Mouse (Mus musculus) hematopoietic stem cell, adult 5-6 weeks (primary cell): ENCODE measurements around the gene Rps19. TPM values are rescaled to one million over a fixed set of nuclear protein-coding genes. Genes with fewer than 3 reads are reported as not detected.

Experiments
- ATAC-seq, 2 experiments: fragments of 125-278 bp in 1 of 2; replicated peaks in 1 of 2; 2 replicates each; pipeline ENCODE4 v1.8.0; 2016 to 2017; ENCODE audit warnings: inconsistent platforms in 2 of 2, mild to moderate bottlenecking in 2 of 2, moderate number of reproducible peaks in 2 of 2, low read depth in 1 of 2, moderate TSS enrichment in 1 of 2; ENCODE audit not compliant: low FRiP score in 2 of 2, poor library complexity in 2 of 2, severe bottlenecking in 2 of 2, insufficient read depth in 1 of 2, low TSS enrichment in 1 of 2
- total RNA-seq: library from RNA; stranded (forward); fragments of 172-1452, 232-1000 nt; gene quantifications from 2 replicates; pipeline ENCODE4 v1.2.3, GENCODE M21; 2017

Gene Rps19
- total RNA-seq, 1 experiment from 2014 or later = 672 TPM

DNA sequence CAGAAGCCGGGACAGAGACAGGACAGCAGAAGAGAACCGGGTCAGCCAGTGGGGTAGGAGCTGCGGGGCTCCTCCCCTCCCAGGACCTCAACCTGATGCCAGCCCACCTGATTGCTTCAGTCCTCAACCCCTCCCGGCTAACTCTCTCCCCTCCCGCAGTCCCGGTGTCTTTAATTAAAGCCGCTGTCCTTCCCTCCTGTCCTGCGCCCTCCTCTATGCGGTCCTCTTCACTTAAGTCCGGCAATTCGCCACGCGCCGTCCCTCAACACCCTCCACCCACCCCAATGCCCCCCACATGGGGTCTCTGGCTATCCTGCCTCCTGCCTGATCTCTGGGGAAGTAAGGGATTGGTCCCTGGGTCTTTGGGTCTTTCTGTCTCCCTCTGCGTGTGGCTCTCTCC lies 47.5 kb downstream of the Rps19 start:
- ATAC-seq = no peak

Other genes with a start within 250 kb of the Rps19 start
- gene Lypd3, start 247.8 kb upstream of the Rps19 start, total RNA-seq = not detected in 2 replicates
- gene Tex101, start 207.7 kb upstream of the Rps19 start, total RNA-seq = not detected in 2 replicates
- not detected in 2 replicates for gene BC049730, start 175.1 kb upstream of the Rps19 start, total RNA-seq
- not detected in 2 replicates for gene Gm4763, start 157.5 kb upstream of the Rps19 start, total RNA-seq
- gene Cd177, start 124.1 kb upstream of the Rps19 start, total RNA-seq = 31.5 and 105 TPM in 2 replicates
- gene Ceacam10, start 107.2 kb upstream of the Rps19 start, total RNA-seq = 1.1 and 15.1 TPM in 2 replicates
- 12.6 and 24.0 TPM in 2 replicates for gene Gm9844, start 22.2 kb upstream of the Rps19 start, total RNA-seq
- not detected in 2 replicates for gene Lypd4, start 14.4 kb upstream of the Rps19 start, total RNA-seq
- gene Dmrtc2, start 14.3 kb upstream of the Rps19 start, total RNA-seq = not detected in 2 replicates
- 0.44 TPM in 1 of 2 replicates, not detected in the other for gene Cd79a, start 13.0 kb downstream of the Rps19 start, total RNA-seq
- gene Arhgef1, start 18.5 kb downstream of the Rps19 start, total RNA-seq = 55.2 and 97.4 TPM in 2 replicates
- gene Gm4881, start 60.1 kb downstream of the Rps19 start, total RNA-seq = not detected in 2 replicates
- gene Rabac1, start 88.4 kb downstream of the Rps19 start, total RNA-seq = 77.1 and 120 TPM in 2 replicates
- gene Atp1a3, start 121.6 kb downstream of the Rps19 start, total RNA-seq = 7.7 and 9.9 TPM in 2 replicates
- 11.4 and 36.2 TPM in 2 replicates for gene Grik5, start 188.0 kb downstream of the Rps19 start, total RNA-seq
- 6.3 and 6.6 TPM in 2 replicates for gene Zfp574, start 188.2 kb downstream of the Rps19 start, total RNA-seq